Mouse (Mus musculus) olfactory bulb, adult 2 months (tissue): ENCODE data around the gene Fgf4. TPM values are rescaled to one million over a fixed set of nuclear protein-coding genes. Genes with fewer than 3 reads are reported as not detected.

Source experiments
- H3K27ac ChIP-seq: fragments of 200-500 bp; 2 replicates; pipeline ENCODE4 v1.5.1; 2012; ENCODE audit warnings: low read depth, low read length; ENCODE audit not compliant: insufficient read depth
- H3K4me1 ChIP-seq: fragments of 200-500 bp; 2 replicates; pipeline ENCODE4 v1.6.1; 2012; ENCODE audit warnings: low read length; ENCODE audit not compliant: control insufficient read depth, insufficient read depth
- H3K4me3 ChIP-seq: fragments of 200-500 bp; 2 replicates; pipeline ENCODE4 v1.5.1; 2012; ENCODE audit warnings: mild to moderate bottlenecking, low read depth, low read length, moderate library complexity; ENCODE audit not compliant: insufficient read depth
- CTCF ChIP-seq: fragments of 200-500 bp; IDR thresholded peaks from 2 replicates; pipeline ENCODE4 v1.5.1; 2012; ENCODE audit warnings: low read depth, mild to moderate bottlenecking, low read length, moderate library complexity; ENCODE audit not compliant: insufficient read depth
- POLR2A ChIP-seq: fragments of 200-500 bp; IDR thresholded peaks from 2 replicates; pipeline ENCODE4 v1.6.1; 2012; ENCODE audit warnings: mild to moderate bottlenecking, low read depth, low read length, moderate library complexity; ENCODE audit not compliant: insufficient read depth
- WGBS: fragments of 180-500 bp; shearing (Covaris S2); methylation state at CpG from one replicate; pipeline ENCODE4 v1.1.7; 2018; 5-methylcytosine and 5-hydroxymethylcytosine counted together
- polyA plus RNA-seq: library from polyadenylated mRNA; stranded (reverse); fragments of >200 nt; gene quantifications from 2 replicates; pipeline ENCODE4 v1.2.4, GENCODE M21; 2012; ENCODE audit warnings: low replicate concordance; ENCODE audit not compliant: missing spikeins, insufficient read depth, insufficient read length

Gene Fgf4
- polyA plus RNA-seq, 1 experiment, result not detected

DNA sequence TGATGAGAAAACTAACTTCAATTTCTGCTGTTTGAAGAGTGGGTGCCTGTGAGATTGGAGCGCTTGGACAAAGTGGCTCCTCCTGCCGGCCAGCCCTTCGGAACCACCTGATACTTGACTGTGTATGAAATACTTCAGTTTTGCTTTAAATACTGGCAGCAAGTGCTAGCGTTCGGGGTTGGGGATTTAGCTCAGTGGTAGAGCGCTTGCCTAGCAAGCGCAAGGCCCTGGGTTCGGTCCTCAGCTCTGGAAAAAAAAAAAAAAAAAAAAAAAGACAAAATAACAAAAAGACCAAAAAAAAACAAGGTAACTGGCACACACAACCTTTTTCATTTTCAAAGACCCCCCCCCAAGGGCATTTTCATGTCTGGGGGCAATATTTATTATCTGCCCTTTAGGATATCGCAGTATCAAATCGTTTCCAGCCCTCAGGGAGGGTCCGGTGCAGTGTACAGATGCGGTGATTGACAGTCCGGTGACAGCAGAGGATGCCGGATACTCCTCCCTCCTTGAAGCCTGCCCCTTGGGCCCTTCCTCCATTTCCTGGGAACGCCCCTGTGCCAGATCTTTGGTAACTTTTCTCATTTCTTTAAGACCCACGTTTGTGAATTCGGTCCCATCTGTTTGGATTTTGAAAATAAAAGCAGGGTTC, 67.3 kb downstream of the Fgf4 start:
- 0 out of 2 replicates have a peak, but pooled peaks cover 2% of the 10 kb centered on the region for H3K4me1 ChIP-seq
- WGBS, result 11% methylated on average over 17 of the region's 17 CpGs
- H3K27ac ChIP-seq, result peak overlapping the region; percentile 13; the same call in 1 of the 2 replicates
- peak overlapping the region; percentile 80 for H3K4me3 ChIP-seq
- TF ChIP-seq POLR2A, result no peak
- no peak for TF ChIP-seq CTCF

Other genes with a start within 250 kb of the Fgf4 start
- not detected in 2 replicates for gene Ano1, start 95.4 kb upstream of the Fgf4 start, polyA plus RNA-seq
- not detected in 2 replicates for gene Fgf3, start 9.3 kb upstream of the Fgf4 start, polyA plus RNA-seq
- not detected in 2 replicates for gene Fgf15, start 49.2 kb downstream of the Fgf4 start, polyA plus RNA-seq
- not detected in 2 replicates for gene LTO1, start 67.7 kb downstream of the Fgf4 start, polyA plus RNA-seq
- not detected in 2 replicates for gene Ccnd1, start 92.6 kb downstream of the Fgf4 start, polyA plus RNA-seq